9 mouse cellular contexts compared by ENCODE assay signal in the genomic region with DNA sequence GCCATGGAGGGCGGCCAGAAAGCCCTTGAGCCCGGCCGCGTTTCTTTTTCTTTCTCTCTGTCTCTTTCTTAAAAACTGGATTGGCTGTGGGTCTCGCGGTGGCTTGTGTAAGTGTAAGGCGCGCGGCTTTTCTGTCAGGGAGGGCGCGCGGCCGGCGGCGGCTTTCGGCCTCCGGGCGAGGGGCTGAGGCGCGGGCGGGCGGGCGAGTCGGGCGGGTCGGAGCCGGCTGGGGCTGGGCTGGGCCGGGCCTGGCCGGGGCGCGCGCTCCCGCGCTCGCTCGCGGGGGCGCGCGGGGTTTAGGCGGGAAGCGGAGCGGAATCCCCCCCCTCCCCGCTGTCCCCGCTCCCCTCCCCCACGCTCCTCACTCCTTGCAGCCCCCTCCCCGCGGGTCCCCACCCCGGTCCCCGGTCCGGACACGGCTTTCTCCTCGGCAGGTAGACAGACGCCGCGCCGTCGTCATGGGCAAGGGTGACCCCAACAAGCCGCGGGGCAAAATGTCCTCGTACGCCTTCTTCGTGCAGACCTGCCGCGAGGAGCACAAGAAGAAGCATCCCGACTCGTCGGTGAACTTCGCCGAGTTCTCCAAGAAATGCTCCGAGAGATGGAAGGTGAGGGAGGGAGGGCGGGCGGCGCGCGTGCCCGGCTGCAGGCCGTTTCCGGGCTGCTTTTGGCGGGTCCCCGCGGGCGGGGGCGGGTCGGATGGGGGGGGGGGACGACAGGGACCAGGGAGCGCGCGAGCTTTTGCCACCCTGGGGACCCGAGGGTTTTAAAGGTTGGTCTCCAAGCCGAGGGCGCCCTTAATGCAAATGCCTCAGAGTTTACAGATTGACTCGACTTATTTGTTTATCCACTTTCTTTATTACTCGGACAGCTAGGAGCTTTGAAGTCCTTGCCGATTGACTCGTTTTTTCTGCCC. TPM values are rescaled to one million over a fixed set of nuclear protein-coding genes. Genes with fewer than 3 reads are reported as not detected.
DNase-seq lines count a peak whose midpoint lies in the region; ATAC-seq and TF ChIP-seq lines count a peak whose summit lies in the region.
"Had no signal": no experiment of that assay in that cellular context is flagged by ENCODE, and none has a peak within 500 bp of the region (broad histone marks: within the 10 kb centered on the region; RNA-seq: fewer than 3 reads in every experiment).

No protein-coding gene starts in this region.

- H3K27me3 ChIP-seq in heart, adult 2 months (ENCODE audit: control insufficient read depth, insufficient read depth, low read length), result no peaks in the 10 kb centered on the region
- no peaks in the 10 kb centered on the region for H3K27me3 ChIP-seq in kidney, embryonic 15.5 days
- no peaks in the 10 kb centered on the region for H3K27me3 ChIP-seq in midbrain, embryonic 10.5 days (ENCODE audit: low read depth, poor library complexity, severe bottlenecking)

- H3K4me3 ChIP-seq in heart, adult 2 months, result peak overlapping the region; percentile 80
- H3K4me3 ChIP-seq in kidney, embryonic 15.5 days (replicated peaks), result peak overlapping the region; percentile 91
- peak overlapping the region; percentile 95 for H3K4me3 ChIP-seq in midbrain, embryonic 10.5 days

- H3K79me2 ChIP-seq in heart, adult 2 months (replicated peaks; ENCODE audit: control insufficient read depth, insufficient read depth, low read length), result no peaks in the 10 kb centered on the region

- under 1% methylated on average over 76 of the region's 96 CpGs for WGBS in heart, adult 2 months
- under 1% methylated on average over 86 of the region's 96 CpGs for WGBS in kidney, embryonic 15.5 days
- under 1% methylated on average over 81 of the region's 96 CpGs for WGBS in midbrain, embryonic 10.5 days

- no peak for TF ChIP-seq POLR2A in brain, embryonic 14.5 days (IDR thresholded peaks at IDR 0.05; ENCODE audit: borderline replicate concordance, extremely low read depth, insufficient read depth, insufficient read length, poor library complexity, severe bottlenecking)
- no peak for TF ChIP-seq POLR2A in heart, adult 2 months (IDR thresholded peaks at IDR 0.05; ENCODE audit: insufficient read depth, low read depth, low read length)

- H3K9ac ChIP-seq in heart, adult 2 months (ENCODE audit: low read depth, low read length), result peak overlapping the region; percentile 93
- peak overlapping the region; percentile 99 for H3K9ac ChIP-seq in kidney, embryonic 15.5 days

- ATAC-seq in kidney, embryonic 15.5 days (replicated peaks; ENCODE audit: low FRiP score), result peak; percentile 53

- intact Hi-C loops in heart, adult 2 months (cut with DNase I), result loop anchor here (1.0 to 5.0 kb wide), 3 partner anchors 17 to 80 kb away; a partner anchor contains a TSS
- intact Hi-C loops in left cerebral cortex, postnatal 14 days (cut with DNase I), result no loop called here

- H3K27ac ChIP-seq in heart, adult 2 months, result peak overlapping the region; percentile 99
- peak overlapping the region; percentile 100 for H3K27ac ChIP-seq in kidney, embryonic 15.5 days
- H3K27ac ChIP-seq in midbrain, embryonic 10.5 days (replicated peaks), result peak overlapping the region; percentile 100

- TF ChIP-seq CTCF in brain, embryonic 14.5 days (IDR thresholded peaks at IDR 0.05; ENCODE audit: borderline replicate concordance, extremely low read depth, insufficient read depth, insufficient read length), result no peak
- TF ChIP-seq CTCF in heart, adult 2 months (IDR thresholded peaks at IDR 0.05), result no peak

- peaks cover 2% of the 10 kb centered on the region for H3K4me1 ChIP-seq in heart, adult 2 months (ENCODE audit: control insufficient read depth, insufficient read depth, low read length)
- peaks cover 8% of the 10 kb centered on the region for H3K4me1 ChIP-seq in kidney, embryonic 15.5 days
- H3K4me1 ChIP-seq in midbrain, embryonic 10.5 days, result peaks cover 23% of the 10 kb centered on the region

- no peaks in the 10 kb centered on the region for H3K9me3 ChIP-seq in kidney, embryonic 15.5 days (replicated peaks)
- no peaks in the 10 kb centered on the region for H3K9me3 ChIP-seq in midbrain, embryonic 10.5 days (replicated peaks)

- peak; percentile 38 to 45 for DNase-seq in spleen, adult 18-20 months
- no peak for DNase-seq in spleen, adult 12 weeks (ENCODE audit: low spot score)
- peak; percentile 56 for DNase-seq in brain, embryonic 14.5 days (ENCODE audit: low read depth)
- DNase-seq in heart, adult 2 months, result peak; percentile 49 to 59
- peak; percentile 65 for DNase-seq in midbrain, embryonic 10.5 days (ENCODE audit: low spot score)
- peak; percentile 67 for DNase-seq in thymus, postnatal 14 days
- DNase-seq in left cerebral cortex, postnatal 14 days (ENCODE audit: low spot score in 2 of 2), result no peak

- H3K4me2 ChIP-seq in kidney, embryonic 15.5 days, result peak overlapping the region; percentile 63

- H3K36me3 ChIP-seq in heart, adult 2 months (ENCODE audit: control insufficient read depth, insufficient read depth, low read length), result peaks cover 7% of the 10 kb centered on the region
- H3K36me3 ChIP-seq in kidney, embryonic 15.5 days, result peaks cover 26% of the 10 kb centered on the region
- H3K36me3 ChIP-seq in midbrain, embryonic 10.5 days, result peaks cover 47% of the 10 kb centered on the region

- TF ChIP-seq EP300 in heart, adult 2 months (IDR thresholded peaks at IDR 0.05; ENCODE audit: insufficient read depth, low read depth, low read length), result no peak

RNA-seq across cellular contexts. Expression of a gene that starts 0.7 kb away (rescaled TPM):
- 70.5 and 87.7 TPM in 2 replicates for polyA plus RNA-seq in brain, embryonic 14.5 days (2012; rRNA removed)
- total RNA-seq in heart, adult 2 months (2021), result 1 to 10 TPM; 9.1 to 9.2 TPM
- polyA plus RNA-seq in heart, adult 2 months (2012; rRNA removed), result 1.1 and 1.7 TPM in 2 replicates
- 478 and 554 TPM in 2 replicates for polyA plus RNA-seq in kidney, embryonic 15.5 days (2015; fragmentation: Nextera tagmentation; extraction: Ambion mirVana)
- polyA plus RNA-seq in midbrain, embryonic 10.5 days (2016; fragmentation: Nextera tagmentation; extraction: Ambion mirVana), result 599 and 633 TPM in 2 replicates
- total RNA-seq in left cerebral cortex, postnatal 14 days (2021), result 10 to 100 TPM in 1 of 2 experiments, 1 to 10 TPM in 1; 4.6 to 10.7 TPM

RNA-seq across cellular contexts. Expression of a gene that starts 24.7 kb away (rescaled TPM):
- 39.6 and 61.3 TPM in 2 replicates for polyA plus RNA-seq in brain, embryonic 14.5 days (2012; rRNA removed)
- total RNA-seq in heart, adult 2 months (2021), result 10 to 100 TPM; 11.6 to 13.8 TPM
- polyA plus RNA-seq in heart, adult 2 months (2012; rRNA removed), result 5.1 and 6.9 TPM in 2 replicates
- polyA plus RNA-seq in kidney, embryonic 15.5 days (2015; fragmentation: Nextera tagmentation; extraction: Ambion mirVana), result 35.9 and 37.0 TPM in 2 replicates
- polyA plus RNA-seq in midbrain, embryonic 10.5 days (2016; fragmentation: Nextera tagmentation; extraction: Ambion mirVana), result 78.9 and 86.9 TPM in 2 replicates
- 10 to 100 TPM in 1 of 2 experiments, 1 to 10 TPM in 1; 7.3 to 10.5 TPM for total RNA-seq in left cerebral cortex, postnatal 14 days (2021)

RNA-seq across cellular contexts. Expression of a gene that starts 56.7 kb away (rescaled TPM):
- 5.3 and 5.7 TPM in 2 replicates for polyA plus RNA-seq in brain, embryonic 14.5 days (2012; rRNA removed)
- not detected for total RNA-seq in heart, adult 2 months (2021)
- polyA plus RNA-seq in heart, adult 2 months (2012; rRNA removed), result 0.29 TPM in 1 of 2 replicates, not detected in the other
- polyA plus RNA-seq in kidney, embryonic 15.5 days (2015; fragmentation: Nextera tagmentation; extraction: Ambion mirVana), result 0.39 TPM in 1 of 2 replicates, not detected in the other
- 0.35 TPM in 1 of 2 replicates, not detected in the other for polyA plus RNA-seq in midbrain, embryonic 10.5 days (2016; fragmentation: Nextera tagmentation; extraction: Ambion mirVana)
- 10 to 100 TPM; 56.8 to 65.6 TPM for total RNA-seq in left cerebral cortex, postnatal 14 days (2021)
- total RNA-seq: hematopoietic stem cell, adult 5-6 weeks had no signal

Comparison
In these comparisons a context has a peak if more than half of its experiments do, and no peak if none do; other contexts are left out.
1. DNase-seq: peak in spleen, adult 18-20 months (2 of 2), brain, embryonic 14.5 days (single experiment), heart, adult 2 months (2 of 2), midbrain, embryonic 10.5 days (single experiment) and thymus, postnatal 14 days (single experiment); none in spleen, adult 12 weeks (single experiment) and left cerebral cortex, postnatal 14 days (0 of 2).
2. RNA of a gene that starts 0.7 kb away (polyA plus RNA-seq): 599 to 633 TPM in midbrain, embryonic 10.5 days, 478 to 554 TPM in kidney, embryonic 15.5 days and 70.5 to 87.7 TPM in brain, embryonic 14.5 days; 1.1 to 1.7 TPM in heart, adult 2 months; every median in the first group is over 10 times any median in the second.
3. Peak in every context shown above with its lines, with median percentiles within 50 percentile points of each other: H3K27ac ChIP-seq and H3K4me3 ChIP-seq.